Mouse (Mus musculus): ENCODE data around the gene Frrs1l.

Frrs1l gene

GRCm38 (mm10) chr4:56912382-56913001 is 77.7 kb downstream of the Frrs1l start:
- DNase-seq = no peak

DNA sequence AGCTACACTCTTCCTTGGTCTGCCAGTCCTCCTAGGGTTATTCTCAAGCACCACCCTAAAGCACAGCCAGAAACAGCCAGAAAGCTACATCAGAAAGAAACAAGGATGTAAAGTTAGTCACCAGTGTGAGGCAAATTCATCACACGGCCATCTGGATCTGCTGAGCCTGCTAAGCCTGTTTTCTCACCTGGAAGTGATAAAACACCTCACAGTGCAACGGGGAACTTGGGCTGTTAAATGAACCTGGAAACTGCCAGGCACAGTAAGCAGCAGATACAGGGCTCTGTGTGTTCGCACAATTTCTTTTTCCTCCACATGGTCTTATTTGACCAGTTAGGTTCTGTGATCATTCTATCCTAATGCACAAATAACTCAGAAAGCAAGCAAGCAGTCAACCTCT is 80.6 kb downstream of the Frrs1l start:
- no peak for DNase-seq

- DNase-seq = no peak
Measured at GRCm38 (mm10) chr4:56907671-56908070, 82.5 kb downstream of the Frrs1l start.

Measured in lung, postnatal 36 days (tissue).